Mouse (Mus musculus) left cerebral cortex, adult 18-20 months (tissue): ENCODE measurements around the gene Ylpm1. TPM values are rescaled to one million over a fixed set of nuclear protein-coding genes. Genes with fewer than 3 reads are reported as not detected.

Source experiments
- DNase-seq, 2 experiments: peaks; one replicate each; pipeline ENCODE4 v3.0.0; 2021 to 2022; ENCODE audit warnings: low spot score in 2 of 2, mixed read lengths in 1 of 2
- total RNA-seq, 2 experiments: library from RNA; stranded (reverse); gene quantifications; 2 replicates each; pipeline ENCODE4 v1.2.3; 2021

The Ylpm1 gene
- total RNA-seq, 2 experiments from 2014 or later = 111 to 112 TPM

GRCm38 (mm10) chr12:85108643-85109042, 112.5 kb downstream of the Ylpm1 start:
- no peak for DNase-seq

GRCm38 (mm10) chr12:85109426-85109825, 113.3 kb downstream of the Ylpm1 start:
- DNase-seq = no peak

GRCm38 (mm10) chr12:85110011-85110697, 114.0 kb downstream of the Ylpm1 start:
- no peak for DNase-seq

- peak; percentile 86 to 92 for DNase-seq
These were observed 114.8 kb downstream of the Ylpm1 start, which contains the start of the genes Prox2 and Dlst for GRCm38 (mm10) chr12:85110698-85111592. Prox2 (minus strand) TSS chr12:85110759. Dlst (plus strand) TSS chr12:85110833.

GRCm38 (mm10) chr12:85112550-85113251, 116.6 kb downstream of the Ylpm1 start:
- no peak for DNase-seq

- no peak for DNase-seq
These were observed 117.2 kb downstream of the Ylpm1 start for GRCm38 (mm10) chr12:85113337-85113736.

- DNase-seq = no peak
These were observed 117.8 kb downstream of the Ylpm1 start for GRCm38 (mm10) chr12:85113917-85114316.

- no peak for DNase-seq
These were observed 119.6 kb downstream of the Ylpm1 start for GRCm38 (mm10) chr12:85115678-85116077.

Other genes starting within 250 kb of the Ylpm1 start
- 10 to 100 TPM; 28.1 to 29.6 TPM for gene Npc2, start 223.2 kb upstream of the Ylpm1 start, total RNA-seq
- gene Isca2, start 223.1 kb upstream of the Ylpm1 start, total RNA-seq = 10 to 100 TPM; 56.3 to 60.2 TPM
- gene Ltbp2, start 119.8 kb upstream of the Ylpm1 start, total RNA-seq = under 1 TPM; 0.28 to 0.42 TPM
- gene Fcf1, start 25.4 kb upstream of the Ylpm1 start, total RNA-seq = 10 to 100 TPM; 31.1 to 35.7 TPM
- 10 to 100 TPM; 98.2 to 98.8 TPM for gene Arel1, start 25.4 kb upstream of the Ylpm1 start, total RNA-seq
- gene Prox2, start 114.4 kb downstream of the Ylpm1 start, total RNA-seq = 1 to 10 TPM in 1 of 2 experiments, under 1 TPM in 1; 1.00 to 2.3 TPM
- 100 to 1,000 TPM; 147 to 157 TPM for gene Dlst, start 114.5 kb downstream of the Ylpm1 start, total RNA-seq
- gene Rps6kl1, start 154.9 kb downstream of the Ylpm1 start, total RNA-seq = 10 to 100 TPM; 31.4 to 32.8 TPM
- 1 to 10 TPM; 2.5 to 3.0 TPM for gene Pgf, start 181.5 kb downstream of the Ylpm1 start, total RNA-seq
- gene Eif2b2, start 223.2 kb downstream of the Ylpm1 start, total RNA-seq = 10 to 100 TPM; 63.4 to 67.2 TPM